Mouse (Mus musculus): ENCODE measurements around the gene Gm21972.

DNA sequence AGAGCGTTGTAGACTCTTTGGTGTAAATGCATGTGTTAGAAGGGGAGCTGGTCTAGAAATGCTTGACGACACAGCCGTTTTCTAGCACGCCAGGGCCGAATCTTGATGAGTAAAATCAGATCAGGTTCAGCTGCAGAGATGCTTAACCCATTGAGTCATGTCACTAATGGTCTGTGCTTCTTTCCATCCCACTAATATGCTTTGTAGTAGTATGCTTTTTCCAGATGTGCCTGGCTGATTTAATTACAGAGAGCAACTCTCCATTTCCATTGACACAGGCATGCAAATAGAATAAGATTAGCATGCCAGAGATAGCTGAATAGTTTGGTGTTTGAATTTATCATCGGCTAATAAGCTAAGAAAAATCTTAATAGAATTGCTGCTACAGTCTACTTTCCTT lies 1.9 kb downstream of the Gm21972 start:
- TF ChIP-seq CTCF (IDR thresholded peaks at IDR 0.05; ENCODE audit: low read depth) (no peak), EP300 (IDR thresholded peaks at IDR 0.05; ENCODE audit: low read depth) (no peak)
